Mouse (Mus musculus) cerebellum, adult 11-12 months (tissue): ENCODE data around the gene Arhgap9.

Source experiments
- DNase-seq: peaks from one replicate; pipeline ENCODE4 v3.0.0; 2022

Gene Arhgap9

GRCm38 (mm10) chr10:127350594-127351284, 29.0 kb downstream of the Arhgap9 start:
- peak; percentile 71 for DNase-seq

DNA sequence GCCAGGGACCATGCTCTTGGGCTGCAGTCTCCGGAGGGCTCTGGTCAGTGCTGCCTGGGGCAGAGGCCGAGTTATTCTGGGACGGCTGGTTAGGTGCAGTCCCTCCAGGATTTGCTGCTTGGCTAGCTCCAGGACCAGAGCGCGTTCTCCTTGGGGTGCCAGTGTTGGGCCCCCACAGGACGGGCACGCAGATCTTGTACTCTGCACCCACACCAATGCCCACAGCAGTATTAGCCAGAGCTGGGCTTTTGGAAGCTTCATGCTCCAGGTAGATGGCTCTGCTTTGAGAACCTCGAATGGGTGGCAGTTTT, 29.5 kb downstream of the Arhgap9 start:
- no peak for DNase-seq

GRCm38 (mm10) chr10:127351719-127352118, 30.0 kb downstream of the Arhgap9 start:
- DNase-seq: no peak

DNA sequence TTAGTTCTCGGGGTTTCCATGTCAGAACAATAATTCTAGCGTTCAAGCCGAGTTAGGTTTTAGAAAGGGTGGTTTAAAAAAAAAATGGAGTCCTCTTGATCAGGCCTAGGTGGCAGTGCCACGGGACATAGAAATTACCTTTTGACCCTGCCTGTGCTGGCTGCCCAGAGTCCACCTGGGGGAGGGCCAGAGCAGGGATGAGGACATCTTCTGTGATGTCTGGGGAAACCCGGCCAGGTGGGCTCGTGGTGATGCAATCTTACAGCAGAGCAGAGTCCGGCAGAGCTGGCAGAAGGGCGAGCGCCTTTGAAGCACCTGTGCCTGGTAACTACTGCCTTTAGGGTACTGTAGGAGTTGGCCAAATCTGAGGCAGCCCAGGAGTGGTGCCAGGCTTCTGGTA, 30.4 kb downstream of the Arhgap9 start:
- no peak for DNase-seq

DNA sequence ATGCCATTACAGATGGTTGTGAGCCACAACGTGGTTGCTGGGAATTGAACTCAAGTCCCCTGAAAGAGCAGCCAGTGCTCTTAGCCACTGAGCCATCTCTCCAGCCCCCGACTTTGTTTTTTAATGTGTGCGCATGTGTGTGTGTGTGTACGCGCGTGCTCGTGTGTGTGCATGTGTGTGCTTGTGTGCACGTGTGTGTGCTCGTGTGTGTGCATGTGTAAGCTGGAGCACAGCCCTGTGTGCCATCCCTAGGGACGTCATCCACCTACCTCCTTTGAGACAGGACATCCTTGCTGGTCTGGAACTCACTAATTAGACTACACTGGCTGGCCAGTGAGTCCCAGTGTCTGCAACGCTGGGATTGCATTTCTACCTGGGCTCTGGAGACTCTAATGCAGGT, 31.0 kb downstream of the Arhgap9 start:
- DNase-seq: no peak

DNA sequence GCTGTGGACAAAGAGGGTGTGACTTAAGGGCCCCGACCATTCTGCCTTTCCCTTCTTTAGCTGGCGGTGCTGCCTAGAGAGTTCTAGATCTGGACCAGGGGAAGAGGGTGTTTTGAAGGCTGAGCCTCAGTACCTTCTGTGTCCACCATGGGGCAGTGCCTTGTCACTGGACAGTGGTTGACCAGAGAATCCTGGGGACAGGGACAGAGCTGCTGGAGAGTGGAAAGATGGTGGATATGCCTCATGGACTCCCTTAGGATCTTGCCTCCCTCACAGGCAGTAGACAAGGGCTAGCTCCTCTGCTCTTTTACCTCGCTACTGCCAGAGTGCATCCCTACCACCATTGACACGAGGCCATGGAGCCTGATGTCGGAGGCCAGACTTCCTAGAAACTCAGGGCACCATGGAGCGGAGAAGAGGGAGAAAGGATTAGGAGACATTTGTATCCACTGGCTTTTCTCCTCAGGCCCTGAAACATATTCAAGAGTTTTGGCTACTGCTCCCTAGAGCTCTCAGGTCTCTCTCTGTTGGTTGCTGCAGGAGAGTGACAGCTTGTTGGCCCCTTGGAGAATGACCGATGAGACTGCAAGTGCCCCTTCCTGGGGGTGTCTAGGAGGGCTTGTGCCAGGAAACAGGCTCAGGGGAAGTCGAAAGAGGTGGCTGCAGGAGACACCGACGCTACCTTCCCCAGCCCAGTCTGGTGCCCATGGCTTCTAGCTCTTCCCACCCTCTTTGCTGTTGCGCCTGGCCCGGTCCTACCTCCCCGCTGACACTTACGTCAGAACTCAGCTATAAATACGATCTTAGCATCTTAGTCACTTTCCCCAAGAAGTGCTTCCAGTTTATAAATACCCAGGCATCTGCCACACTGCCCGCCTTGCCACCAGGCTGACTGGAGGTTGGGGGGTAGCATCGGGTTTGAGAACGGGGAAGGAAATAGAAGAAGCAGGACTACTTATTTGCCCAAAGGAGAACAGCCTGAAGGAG, 32.4 kb downstream of the Arhgap9 start, which contains the start of gene Inhbe:
TSS of gene Inhbe (minus strand) at position 503 of the 987 bp plus-strand sequence.
- peak; percentile 55 for DNase-seq

DNA sequence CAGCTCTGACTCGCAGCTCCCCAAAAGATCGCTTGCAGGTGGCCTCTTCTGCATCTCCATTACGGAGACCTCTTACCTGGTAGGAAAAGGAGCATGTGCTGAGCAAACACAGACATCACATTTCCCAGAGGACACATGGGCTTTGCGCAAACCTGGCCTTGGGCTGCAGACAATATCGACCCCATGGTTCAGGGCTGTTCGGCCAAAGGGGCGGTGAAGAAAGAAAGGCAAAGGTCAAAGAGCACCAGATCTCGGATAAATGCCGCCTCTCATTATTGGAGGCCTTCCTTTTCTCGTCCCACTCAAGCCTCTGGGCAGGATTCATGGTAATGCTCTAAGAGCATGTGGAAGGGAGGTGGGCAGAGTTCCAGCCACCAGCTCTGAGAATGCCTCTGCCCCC, 33.6 kb downstream of the Arhgap9 start:
- DNase-seq: no peak

DNA sequence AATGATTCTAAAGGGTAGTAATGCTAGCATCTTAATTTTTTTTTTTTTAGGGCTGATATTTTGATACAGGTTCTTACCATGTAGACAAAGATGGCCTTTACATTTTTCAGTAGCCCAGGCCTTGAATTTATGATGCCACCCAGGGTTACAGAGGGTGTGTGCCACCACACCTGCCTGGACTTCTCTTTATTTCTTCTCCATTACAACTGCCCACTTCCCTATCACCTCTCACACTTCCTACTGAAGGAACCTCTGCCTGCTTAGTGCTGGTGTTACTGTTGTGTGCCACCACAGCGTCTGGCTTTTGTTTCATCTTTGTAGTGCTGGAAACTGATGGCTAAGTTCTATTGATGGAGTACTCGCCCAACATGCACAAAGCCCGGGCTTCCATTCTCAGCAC, 39.0 kb downstream of the Arhgap9 start:
- no peak for DNase-seq

- no peak for DNase-seq
Measured at GRCm38 (mm10) chr10:127367116-127367515, 45.4 kb downstream of the Arhgap9 start.

- no peak for DNase-seq
Measured at GRCm38 (mm10) chr10:127368273-127368672, 46.5 kb downstream of the Arhgap9 start.

- no peak for DNase-seq
Measured at GRCm38 (mm10) chr10:127369834-127370820, 48.4 kb downstream of the Arhgap9 start, which contains the start of gene Inhbc. Inhbc (minus strand) TSS chr10:127370431.

- DNase-seq: no peak
Measured at GRCm38 (mm10) chr10:127371023-127371422, 49.3 kb downstream of the Arhgap9 start.

DNA sequence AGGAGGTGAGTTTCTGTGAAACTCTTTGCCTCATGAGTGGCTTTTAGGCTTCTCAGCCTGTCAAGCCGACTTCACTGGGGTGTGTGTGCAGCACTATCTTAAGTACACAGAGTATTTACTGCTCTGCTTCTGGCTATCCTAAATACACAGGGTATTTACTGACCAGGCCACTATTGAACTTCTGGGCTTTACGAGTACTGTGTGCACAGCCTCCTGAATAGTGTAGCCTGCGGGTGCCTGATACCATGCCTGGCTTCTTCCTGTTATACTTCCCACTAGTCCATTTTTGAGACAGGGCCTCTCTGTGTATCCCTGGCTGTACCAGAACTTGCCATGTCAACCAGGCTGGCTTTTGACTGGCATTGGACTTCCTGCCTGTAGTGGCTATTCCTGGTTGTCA, 55.9 kb downstream of the Arhgap9 start:
- no peak for DNase-seq
